Mouse (Mus musculus): ENCODE data around the gene Il10ra.

DNA sequence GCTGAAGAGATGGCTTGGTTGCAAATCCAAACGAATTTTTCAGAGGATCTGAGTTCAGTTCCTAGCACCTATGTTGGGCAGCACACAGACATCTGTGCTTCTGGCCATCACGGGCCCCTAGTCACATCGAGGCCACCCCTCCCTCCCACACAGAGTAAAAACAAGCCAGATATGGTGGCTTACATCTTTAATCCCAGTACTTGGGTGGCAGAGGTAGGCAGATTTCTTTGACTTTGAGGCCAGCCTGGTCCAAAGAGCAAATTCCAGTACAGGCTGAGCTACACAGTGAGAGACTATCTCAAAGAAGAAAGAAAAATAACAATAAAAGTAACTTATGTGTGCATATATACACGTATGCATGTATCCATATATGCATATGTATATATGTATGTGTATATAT is 62.8 kb downstream of the Il10ra start:
- no peak for TF ChIP-seq CTCF (IDR thresholded peaks at IDR 0.05; ENCODE audit: control insufficient read depth, insufficient read depth, insufficient replicate concordance, low read depth, low read length)
- TF ChIP-seq POLR2A (IDR thresholded peaks at IDR 0.05; ENCODE audit: control insufficient read depth, low read depth, low read length): no peak

Measured in testis, adult 2 months (tissue).